Mouse (Mus musculus): Measurements from ENCODE around the gene Gabrg1.

Gabrg1 gene

DNA sequence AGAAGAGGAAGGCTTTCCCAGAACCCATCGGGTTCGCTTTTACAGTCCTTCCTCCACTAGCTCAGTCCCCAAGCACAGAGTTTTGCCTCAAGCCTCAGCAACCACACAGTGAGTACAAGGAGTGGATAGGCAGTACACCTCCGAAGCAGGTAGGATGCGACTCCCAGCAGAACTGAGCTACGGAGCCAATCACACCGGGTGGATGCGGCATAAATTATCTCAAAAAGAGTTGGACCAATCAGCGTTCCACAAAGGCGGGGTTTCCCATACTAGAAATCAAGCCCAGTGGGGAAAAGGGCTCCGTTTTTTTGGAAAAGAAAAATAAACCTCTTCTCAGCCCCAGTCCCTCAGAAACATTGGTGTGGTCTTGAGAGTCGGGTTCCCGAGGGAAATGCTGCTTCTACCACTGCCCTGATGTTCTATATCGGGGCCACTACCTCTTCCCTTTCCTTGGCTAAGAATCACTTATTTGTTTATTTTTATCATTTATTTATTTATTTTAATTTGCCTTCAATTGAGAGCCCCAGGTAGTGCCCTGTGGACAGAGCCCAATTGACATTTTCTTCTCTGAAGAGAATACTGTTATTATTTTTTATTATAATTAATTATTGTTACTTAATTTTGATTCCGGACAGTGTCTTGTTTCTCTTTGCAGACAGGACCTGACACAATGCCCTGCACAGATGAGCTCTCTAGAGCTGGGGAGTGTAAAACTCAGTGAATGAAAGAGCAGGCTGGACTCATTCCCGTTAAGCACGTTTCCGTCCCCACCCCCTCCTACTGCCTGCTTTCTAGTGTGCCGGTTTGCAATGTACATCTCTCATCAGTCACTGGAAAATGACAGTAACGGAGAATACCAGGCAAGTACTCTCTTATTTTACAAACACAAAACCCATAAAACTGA is at the start of gene Gabrg1:
Gene Gabrg1, minus strand, starts transcription at position 426 of the 904 bp plus-strand sequence.
- no peak for DNase-seq

DNA sequence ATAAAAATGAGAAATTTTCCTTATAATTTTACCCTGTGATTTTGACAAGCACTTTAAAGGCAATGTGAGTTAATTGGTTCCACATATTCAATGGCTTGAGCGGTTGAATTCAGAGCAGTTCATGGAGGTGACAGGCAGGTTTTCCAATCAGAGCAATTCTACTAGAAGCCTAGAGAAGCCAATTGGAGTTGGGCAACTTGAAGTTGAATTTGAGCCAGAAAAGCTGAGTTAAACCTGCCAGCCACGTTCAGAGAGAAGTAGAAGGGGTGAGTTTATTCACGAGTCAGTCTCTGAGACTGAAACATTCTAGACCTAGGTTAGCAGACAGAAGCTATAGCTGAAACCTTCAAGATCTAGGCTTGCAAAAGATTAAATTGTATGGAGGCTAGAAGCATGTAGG is 41.6 kb upstream of the Gabrg1 start:
- DNase-seq, result no peak

DNA sequence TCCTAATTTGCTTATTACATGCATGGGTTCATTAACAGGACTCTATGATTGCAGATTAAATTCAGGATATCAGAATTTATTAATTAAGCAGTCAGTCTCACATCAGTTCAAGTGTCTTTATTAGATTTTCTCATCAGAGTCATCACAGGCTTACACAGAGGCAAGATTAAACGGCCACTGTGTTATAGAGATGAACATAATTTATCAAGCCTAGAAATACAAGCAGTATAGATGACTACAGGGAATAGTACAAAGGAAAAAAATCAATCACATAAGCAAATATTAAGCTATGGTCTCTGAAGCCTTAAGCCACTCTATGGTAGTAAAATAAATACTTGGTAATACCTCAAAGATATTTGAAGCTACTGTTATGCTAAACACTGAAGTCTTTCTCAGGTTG is 27.7 kb upstream of the Gabrg1 start:
- DNase-seq, result no peak

DNA sequence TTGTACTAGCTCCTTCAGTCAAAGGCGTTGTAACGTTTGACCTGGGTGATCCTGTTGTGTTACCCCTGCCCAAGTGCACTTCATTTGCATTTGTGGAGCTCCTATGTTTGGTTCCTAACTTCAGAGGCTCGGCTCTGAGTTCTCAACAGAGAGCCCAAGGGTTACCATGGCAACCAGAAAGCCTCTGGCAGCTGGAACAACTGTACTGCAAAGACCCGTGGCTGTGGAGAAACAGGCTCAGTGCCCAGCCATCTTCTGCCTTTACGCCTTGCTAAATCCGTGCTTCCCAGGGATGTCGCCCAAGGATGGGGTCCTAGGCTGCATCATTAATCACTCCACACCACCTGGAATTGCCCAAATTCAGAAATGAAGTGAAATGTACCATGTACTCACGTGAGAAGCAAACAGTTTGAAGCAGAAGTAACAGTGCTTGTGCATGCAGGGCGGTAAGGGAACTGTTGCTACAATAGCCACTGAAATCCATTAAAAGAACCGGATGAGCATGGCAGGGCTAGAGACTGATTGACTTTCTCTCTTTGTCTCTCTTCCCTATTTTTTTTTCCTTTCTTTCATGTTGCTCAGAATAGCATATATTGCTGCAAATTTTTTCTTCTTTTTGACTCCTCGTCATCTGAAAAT is 798 bp upstream of the Gabrg1 start:
- DNase-seq, result no peak

DNA sequence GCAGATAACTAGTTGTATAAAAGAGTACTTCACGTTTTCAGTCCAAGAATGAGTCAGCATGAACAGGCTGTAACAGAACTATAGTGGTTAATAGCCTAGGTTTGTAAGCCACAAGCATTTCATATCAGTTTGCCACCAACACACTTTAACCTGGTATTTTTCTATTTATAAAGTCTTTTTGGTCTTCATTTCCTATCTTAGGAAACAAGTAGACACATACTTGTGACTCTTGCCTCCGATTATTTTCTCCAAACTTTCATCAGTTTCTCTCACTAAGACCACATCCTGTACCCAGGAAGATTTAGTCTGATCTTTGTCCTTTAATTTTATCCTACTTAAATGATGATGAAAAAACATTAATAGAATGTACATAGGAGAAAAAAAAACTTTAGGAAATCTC is 23.7 kb downstream of the Gabrg1 start:
- DNase-seq, result no peak

DNA sequence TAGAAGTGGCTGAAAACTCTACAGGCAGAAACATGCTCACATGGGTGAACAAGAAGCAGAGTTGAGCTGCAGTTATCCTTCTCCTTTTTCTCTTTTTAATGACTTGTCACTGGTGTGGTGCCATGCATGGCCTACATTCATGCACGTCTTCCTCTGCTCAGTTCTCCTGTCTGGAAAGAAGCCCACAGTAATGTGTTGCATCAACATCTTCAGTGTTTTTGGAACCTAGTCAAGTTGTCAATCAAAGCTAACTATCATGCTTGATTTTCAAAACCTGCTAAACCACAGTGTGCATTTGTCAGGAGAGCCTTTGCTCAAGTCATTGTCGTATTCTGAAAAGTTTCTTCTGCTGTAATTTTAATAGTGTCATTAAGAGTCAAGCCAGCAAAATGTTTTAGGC is 106.3 kb downstream of the Gabrg1 start:
- DNase-seq, result no peak

DNA sequence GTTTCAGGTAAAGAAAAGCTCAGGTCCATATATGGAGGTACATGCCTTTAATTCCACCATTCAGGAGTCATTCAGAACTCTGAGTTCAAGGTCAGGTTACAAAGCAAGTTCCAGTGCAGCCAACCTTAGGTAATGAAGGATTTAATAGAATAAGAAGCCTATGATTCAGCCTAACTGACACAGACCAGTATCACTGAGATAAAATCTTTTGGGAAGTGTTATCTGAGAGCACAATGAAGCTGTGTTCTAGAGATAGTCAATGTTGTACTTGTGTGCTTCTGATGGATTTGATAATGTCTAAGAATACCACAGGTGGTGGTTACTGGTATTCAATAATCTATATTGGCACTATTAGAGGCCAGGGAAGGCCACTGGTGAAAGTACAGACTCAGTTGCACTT is 138.1 kb downstream of the Gabrg1 start:
- no peak for DNase-seq

Data from liver (tissue).